Mouse (Mus musculus): ENCODE measurements around the gene Aspg. TPM values are rescaled to one million over a fixed set of nuclear protein-coding genes. Genes with fewer than 3 reads are reported as not detected.

Gene Aspg
- not detected for polyA plus RNA-seq (2017; shearing (Covaris generic))

DNA sequence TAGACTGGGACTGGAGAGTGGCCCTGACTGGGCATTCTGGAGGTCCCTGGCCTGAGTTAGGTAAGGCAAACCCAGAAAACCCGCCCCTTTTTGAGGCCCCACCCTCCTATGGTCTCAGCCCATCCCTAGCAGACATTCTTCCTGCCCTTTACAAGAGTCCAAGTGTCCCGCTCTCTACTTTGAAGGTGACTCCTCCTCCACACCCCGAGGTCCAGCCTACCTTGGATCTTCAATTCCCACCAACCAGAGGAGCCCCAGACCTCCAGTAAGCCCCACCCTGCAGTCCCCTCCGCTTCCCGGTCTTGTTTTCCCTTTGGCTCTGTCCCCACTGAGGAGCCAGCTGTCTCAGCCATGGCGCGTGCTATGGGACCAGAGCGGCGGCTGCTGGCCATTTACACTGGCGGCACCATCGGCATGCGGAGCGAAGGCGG lies at the start of gene Aspg:
Gene Aspg (plus strand): TSS at position 139 of the 431 bp plus-strand sequence.

DNA sequence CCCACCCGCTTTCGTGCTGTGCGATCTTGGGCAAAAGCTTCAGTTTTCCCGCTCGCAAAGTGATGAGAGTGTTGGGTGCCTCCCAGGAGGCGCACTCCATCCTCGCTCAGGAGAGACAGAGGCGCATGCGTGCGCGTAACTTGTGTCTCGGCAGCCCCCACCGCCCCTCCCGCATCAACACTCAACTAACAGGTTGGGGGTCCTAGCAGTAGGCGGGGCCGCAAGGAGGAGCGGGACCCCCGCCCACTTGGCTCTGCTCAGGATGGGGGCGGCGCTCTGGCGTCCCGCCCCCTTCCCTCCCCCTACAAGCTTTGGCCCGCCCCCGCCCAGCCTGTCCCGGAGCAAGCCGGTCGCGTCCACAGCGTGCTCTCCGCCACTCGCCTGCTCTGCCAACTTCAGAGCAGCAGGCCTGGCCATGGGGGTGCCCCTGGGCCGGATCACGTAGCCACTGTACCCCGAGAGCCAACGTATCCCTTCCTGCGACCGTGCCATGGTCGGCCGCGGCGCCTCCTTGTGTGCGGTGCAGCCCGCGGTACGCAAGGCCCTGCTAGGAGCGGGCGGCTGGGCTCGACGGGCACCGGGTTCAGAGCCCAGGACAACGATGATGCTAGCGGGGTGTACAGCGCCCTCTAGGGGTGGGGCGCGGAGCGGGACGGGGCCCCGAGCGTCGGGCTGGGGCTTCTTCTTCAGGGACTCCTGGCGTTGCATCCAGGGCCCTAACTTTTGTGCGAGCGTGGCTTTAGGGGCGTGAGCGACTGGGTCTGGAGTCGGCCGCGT lies 39.6 kb downstream of the Aspg start, which contains the start of gene Kif26a:
Gene Kif26a (plus strand): TSS at position 334 of the 777 bp plus-strand sequence.

Other genes with a start within 250 kb of the Aspg start
- gene Ppp1r13b, start 198.6 kb upstream of the Aspg start, polyA plus RNA-seq (2017; shearing (Covaris generic)) = 51.3 TPM
- gene Atp5mpl, start 139.7 kb upstream of the Aspg start, polyA plus RNA-seq (2017; shearing (Covaris generic)) = 146 TPM
- 0.10 TPM for gene Tdrd9, start 135.1 kb upstream of the Aspg start, polyA plus RNA-seq (2017; shearing (Covaris generic))
- not detected for gene Rd3l, start 125.4 kb upstream of the Aspg start, polyA plus RNA-seq (2017; shearing (Covaris generic))
- 0.33 TPM for gene Kif26a, start 39.5 kb downstream of the Aspg start, polyA plus RNA-seq (2017; shearing (Covaris generic))

All from effector memory CD4-positive, alpha-beta T cell, adult 7 months (primary cell).